Mouse (Mus musculus) forebrain, embryonic 15.5 days (tissue): ENCODE measurements around the gene Nfasc. TPM values are rescaled to one million over a fixed set of nuclear protein-coding genes. Genes with fewer than 3 reads are reported as not detected.

Source experiments
- polyA plus RNA-seq: library from polyadenylated mRNA; unstranded; fragments of >200 nt; fragmentation: Nextera tagmentation; extraction: Ambion mirVana; gene quantifications from 2 replicates; pipeline ENCODE4 v1.2.1, GENCODE M21; 2015

The Nfasc gene
- polyA plus RNA-seq, 1 experiment from 2014 or later = 51.5 TPM

Other genes starting within 250 kb of the Nfasc start
- gene Tmem81, start 235.6 kb downstream of the Nfasc start, polyA plus RNA-seq = 1.3 and 1.5 TPM in 2 replicates
- gene Cntn2, start 198.5 kb downstream of the Nfasc start, polyA plus RNA-seq = 117 and 137 TPM in 2 replicates
- 47.8 and 50.3 TPM in 2 replicates for gene Lrrn2, start 138.5 kb upstream of the Nfasc start, polyA plus RNA-seq